Mouse (Mus musculus) heart, postnatal 4 days (tissue): ENCODE results near the gene Rptor. TPM values are rescaled to one million over a fixed set of nuclear protein-coding genes. Genes with fewer than 3 reads are reported as not detected.

Experiments used
- DNase-seq: peaks from one replicate; pipeline ENCODE4 v3.0.0; 2021
- total RNA-seq, 2 experiments: library from RNA; stranded (reverse); gene quantifications; 2 replicates each; pipeline ENCODE4 v1.2.3; 2021

The Rptor gene
- total RNA-seq, 2 experiments from 2014 or later: 44.2 to 45.6 TPM

DNA sequence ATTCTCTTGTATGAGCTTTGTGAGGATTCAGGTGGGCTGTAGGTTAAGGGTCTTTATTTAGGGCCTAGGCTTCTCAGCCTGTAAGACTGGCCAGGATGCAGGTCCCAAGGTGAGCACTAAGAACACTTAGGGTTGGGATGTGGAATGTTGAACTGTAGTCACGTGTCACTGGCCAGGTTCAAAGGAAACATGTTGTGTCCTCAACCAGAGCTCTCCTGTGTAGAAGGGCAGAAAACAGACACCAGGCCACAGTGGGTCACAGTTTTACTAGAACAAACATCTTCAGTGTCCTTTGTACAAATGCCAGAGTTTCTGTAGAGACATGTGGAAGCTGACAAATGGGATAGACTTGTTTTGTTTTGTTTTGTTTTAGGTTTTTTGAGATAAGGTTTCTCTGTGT, 138.7 kb downstream of the Rptor start:
- DNase-seq: no peak

DNA sequence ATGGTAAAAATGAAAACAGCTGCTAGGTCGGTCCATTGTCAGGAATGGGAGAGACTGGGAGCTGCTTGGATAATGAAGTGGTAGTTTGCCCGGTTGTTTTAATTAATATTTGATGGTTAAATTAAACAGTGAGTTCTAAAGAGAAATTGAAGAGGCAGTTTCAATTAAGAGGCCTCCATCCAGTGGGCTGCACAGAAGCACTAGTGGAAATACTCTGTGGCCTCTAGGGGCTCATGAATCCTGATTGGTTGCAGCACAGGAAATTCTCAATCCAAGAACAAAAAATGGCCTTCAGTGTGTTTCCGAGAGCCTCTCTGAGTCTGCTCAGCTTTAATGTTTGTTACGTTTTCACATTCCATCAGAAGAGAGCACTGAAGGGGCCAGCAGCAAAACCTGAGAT, 141.7 kb downstream of the Rptor start:
- DNase-seq: no peak

DNA sequence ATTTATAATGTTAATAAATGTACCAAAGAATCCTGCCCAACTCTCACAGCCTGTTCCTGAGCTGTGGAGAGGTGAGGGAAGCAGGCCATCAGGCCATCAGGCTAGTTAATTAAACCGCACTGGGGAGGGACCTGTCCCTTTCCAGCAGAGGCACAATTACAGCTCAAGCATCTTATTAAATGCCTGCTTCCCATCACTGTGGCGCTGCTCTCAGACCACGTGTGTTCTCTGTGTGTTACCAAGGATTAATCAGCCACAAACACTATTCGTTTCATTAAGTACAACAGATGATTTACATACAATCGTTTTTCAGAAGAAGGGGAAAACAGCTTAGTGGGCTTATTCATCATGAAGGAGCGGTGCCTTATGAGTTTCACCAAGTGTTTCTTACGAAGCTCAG, 142.6 kb downstream of the Rptor start:
- DNase-seq: no peak

DNA sequence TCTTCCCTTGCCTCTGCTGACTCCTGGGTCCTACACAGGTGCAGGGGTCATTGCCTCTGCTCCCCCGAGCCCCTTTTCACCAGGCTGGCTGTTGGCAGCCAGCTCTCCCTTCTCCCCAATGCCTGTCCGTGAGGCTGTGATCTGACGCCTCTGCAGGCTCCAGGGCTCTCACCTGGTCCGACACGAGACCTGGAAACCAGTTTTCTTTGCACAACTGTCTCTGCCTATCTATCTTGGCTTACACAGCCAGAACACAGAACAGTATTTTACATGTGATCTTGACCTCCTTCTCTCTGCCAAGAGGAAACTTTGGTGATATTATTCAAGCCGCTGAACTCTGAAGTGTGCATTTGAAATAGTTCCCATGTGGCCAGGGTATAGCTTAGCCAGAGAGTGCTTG, 151.8 kb downstream of the Rptor start:
- DNase-seq: no peak

DNA sequence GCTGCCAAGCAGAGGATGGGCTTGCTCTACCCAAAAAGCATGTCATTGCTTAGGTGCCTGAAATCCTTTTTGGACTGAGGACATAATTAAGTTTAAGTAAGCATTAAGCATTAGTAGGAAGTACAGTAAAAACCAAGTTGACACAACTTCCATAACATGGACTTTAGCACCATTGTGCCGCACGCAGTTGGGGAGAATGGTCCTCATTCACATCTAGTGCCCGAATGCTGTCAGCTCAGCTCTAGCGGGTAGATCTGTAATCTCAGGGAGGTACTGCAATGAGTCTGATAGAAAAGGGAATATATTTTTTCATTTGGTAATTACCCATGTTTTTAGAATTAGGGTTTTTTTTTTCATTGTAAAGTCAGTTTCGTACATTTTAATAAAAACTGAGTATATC, 155.5 kb downstream of the Rptor start:
- no peak for DNase-seq

DNA sequence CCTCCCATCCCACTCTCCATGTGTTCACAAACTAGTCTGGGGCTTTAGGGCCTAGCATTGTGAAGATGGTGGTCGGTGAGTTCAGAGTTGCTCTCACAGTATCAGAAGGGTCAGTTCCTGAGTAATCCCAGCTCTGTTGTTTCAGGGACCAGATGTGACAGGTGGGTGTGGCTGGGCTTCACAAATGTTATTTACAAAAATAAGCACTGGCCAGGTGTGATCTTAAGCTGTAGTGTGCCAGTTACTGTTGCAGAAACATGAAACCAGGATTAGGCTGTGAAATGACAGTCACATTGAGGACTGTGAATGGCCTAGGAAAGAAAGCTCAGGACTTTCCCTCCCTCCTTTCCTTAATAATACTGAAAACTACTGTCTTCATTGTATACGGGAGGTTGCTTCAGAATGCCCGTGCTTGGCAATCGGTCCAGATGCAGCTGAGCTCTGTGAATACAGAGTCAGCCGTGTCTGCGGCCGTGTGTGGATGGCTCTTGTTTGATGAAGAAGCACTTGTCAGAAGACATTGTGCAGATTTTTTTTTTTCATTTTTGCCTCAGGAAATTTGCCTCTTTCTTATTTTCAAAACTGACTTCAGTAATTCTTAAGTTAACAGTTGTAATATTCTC, 156.1 kb downstream of the Rptor start:
- DNase-seq: no peak

DNA sequence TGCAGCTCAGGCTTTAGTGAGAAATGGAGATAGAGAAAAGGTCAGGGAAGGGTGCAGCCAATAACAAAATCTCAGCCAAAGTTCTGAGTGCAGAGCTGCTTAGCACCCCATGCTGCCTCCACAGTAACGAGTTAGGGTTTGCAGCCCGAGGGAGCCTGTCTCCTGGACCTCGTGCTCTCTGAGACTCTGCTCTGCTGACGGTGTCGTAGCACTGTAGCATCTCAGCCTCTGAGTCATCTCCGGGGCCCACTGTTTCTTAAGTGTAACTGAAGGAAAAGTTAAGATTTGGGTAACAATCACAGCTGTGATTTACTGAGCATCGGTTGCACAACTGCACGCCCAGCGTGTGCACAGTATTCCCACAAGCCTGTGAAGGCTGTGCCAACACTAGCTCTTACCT, 160.2 kb downstream of the Rptor start:
- DNase-seq: no peak

DNA sequence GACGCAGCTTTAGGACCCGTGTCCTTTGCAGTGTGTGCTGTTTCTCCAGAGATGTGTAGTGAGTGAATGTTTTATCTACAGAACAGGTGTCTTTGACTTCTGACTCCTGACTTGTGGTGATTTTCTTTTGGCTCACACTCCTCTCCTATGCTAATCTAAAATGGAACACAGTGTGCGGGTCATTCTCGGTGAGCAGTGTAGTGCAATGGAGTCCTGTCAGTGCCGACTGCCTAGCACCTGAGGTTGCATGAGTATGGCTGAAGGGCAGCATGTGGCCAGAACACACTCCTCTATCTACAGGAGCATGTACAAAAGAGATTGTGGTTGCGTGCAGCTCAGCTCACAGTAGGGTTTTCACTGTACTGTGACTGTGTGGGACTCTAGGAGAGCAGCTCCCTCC, 163.3 kb downstream of the Rptor start:
- DNase-seq: no peak

DNA sequence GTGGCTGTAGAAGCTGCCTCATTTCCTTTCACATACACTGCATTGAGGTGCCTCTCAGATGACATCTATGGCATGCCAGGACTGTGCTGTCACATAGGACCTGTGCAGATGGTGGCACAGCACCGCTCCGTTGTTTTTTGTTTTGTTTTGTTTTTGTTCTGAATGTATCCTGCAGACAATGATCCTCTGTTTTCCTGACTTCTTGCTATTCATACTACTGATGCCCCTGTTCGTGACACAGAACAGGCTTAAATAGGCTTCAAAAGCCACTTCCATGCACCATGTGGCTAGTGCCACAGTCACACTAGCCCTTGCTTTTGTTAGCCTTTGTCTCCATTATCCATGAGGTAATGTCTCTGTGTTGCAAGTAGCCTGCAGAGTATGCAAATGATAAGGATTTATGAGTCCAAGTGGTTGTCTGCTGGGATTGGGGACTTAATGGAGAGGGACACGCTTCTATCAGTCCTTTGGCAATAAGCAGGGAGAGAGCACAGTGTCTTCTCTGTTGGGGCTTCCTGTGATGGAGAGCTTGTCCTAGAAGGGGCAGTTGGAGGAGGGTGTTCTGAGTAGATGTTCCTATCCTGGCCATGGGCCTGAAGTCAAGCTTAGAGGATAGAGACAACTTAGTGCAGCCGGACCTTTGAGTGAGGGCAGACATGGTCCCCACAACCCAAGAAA, 164.2 kb downstream of the Rptor start:
- no peak for DNase-seq

DNA sequence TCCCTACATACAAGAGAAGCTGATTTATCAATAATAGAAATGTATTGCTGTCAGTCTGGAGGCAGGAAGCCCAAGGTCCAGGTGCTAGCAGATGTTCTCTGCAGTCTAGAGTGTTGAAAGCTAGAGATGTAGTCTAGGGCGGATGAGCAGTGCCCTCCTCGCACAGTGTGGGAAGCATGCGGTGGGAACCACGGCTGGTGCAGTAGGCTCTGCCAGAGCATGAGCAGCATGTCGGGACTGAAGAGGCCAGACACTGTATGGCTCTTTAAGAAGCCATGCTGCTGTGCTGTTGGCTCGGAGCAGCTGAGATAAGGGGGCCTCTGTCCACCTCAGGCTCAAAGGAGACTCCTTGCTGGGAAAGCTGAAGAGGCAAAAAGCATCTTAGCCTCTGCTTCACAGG, 164.8 kb downstream of the Rptor start:
- DNase-seq: no peak

DNA sequence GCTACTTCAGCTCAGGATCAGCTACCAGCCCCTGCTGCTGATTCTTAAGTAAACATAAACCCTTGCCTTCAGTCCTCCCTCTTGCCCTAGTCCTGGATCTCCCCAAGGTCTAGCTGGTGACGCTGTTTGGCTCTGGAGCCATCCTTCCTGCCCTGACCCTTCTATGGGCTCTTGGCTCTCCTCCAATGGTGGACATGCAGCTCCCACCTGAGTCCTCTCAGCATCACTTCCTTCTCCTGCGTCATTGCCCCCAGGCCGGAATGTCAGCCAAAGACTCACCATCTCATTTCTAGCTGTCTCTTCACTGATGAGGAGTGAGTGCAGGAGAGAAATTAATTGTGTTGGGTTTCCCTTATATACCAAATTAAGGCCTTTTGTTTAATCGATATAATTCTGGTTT, 165.8 kb downstream of the Rptor start:
- DNase-seq: no peak

DNA sequence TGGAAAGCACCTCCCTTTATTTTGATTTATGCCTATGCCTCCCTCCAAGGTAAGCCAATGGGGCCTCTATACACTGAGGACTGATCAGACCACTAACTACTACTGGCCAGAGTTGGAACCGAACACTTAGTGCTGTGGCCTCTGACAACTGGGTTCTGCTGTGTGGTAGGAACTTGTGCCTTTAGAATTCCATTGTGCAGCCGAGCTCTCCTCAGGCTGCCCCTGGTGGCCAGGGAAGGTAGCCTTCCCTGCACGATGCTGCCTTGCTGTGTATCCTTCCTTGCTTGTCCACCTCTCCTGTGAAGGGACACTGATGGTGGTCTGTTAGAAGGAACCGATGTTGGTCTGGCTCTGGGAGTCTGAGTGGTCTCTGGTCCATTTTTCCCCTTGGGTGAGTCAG, 167.0 kb downstream of the Rptor start:
- no peak for DNase-seq

DNA sequence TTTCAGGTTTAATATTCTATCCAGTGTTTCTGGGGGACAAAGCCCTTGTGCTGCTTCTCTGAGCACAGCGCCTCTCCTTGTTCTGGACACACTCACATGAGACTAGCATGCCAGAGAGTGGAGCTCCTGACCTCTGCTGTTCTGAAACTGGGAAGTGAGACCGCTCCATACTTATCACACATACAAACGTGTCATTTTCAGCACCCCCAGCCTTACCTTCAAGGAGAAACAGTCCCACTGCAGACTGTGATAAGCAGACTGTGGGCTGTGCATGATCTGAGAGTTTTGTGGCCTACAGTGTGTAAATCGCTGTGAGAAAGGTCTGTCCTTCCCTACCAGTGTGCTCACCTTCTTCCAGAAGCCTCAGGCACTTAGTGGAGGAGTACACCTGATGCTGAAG, 168.3 kb downstream of the Rptor start:
- no peak for DNase-seq

DNA sequence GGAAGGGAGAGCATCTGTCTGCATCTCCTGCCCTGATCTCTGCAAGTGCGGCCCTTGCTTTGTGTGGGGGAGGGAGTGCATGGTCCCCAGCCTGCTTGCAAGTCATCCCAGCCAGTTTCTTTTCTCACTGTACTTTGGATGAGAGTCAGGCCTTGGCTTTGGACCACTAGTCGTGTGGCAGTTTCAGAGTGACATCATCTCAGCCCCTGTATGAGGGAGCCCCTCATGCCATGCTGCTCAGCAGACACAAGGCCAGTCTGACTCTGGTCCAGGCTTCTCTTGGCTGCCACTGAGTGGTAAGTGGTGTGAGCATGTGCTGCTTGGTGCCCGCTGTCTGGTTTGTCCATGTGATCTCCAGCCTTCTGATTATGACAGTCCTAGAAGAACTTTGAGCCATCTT, 170.2 kb downstream of the Rptor start:
- DNase-seq: peak; percentile 33

DNA sequence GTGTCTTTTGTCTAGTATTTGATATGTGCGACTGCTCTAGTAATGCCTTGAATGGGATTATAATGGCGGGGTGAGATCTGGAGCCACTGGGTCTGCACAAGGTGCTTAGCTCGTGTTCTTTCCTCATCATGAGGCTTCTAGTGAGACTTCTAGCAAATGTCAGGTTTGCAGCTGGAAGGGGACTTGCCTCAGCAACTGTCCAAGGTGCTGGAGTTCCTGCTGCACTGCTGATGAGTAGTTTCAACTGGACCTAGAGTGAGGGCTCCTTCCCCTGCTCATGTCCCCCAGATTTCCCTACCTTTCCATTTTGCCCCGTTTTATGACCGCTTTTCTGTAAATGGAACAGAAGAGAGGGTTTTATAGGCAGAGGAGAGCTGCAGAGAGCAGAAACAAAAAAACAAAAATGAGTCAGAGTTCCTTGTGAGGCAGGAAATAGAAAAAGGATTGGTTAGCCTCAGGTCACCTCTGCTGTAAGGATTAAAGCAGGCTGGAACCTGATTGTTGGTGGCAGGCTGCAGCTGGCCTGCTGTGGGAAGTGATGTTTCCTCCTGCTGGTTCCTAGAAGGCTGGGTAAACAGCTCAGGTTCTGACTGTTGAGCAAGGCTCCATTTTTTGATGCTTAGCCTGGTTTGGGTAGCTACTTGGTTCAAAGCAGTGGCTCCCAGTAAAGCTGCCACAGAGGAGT, 172.5 kb downstream of the Rptor start:
- DNase-seq: no peak

DNA sequence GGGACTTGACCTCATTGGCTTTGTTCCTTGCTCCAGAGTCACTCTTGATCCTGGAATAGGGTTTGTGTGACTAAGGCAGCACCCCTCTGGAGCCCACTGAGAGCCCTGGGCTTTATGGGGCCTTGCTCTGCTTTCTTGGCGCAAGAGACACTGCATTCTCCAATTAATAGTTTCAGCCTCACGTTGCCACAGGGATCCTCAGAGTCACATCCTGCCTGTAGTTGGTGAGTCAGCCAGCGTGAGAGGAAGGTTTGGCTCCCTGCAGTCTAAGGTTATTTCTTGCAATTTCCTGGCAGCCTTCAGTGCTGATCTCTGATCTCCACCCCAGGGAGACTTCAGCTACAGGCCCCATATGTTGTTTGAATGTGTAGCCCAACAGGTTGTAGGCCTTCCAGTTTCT, 174.5 kb downstream of the Rptor start:
- DNase-seq: no peak

DNA sequence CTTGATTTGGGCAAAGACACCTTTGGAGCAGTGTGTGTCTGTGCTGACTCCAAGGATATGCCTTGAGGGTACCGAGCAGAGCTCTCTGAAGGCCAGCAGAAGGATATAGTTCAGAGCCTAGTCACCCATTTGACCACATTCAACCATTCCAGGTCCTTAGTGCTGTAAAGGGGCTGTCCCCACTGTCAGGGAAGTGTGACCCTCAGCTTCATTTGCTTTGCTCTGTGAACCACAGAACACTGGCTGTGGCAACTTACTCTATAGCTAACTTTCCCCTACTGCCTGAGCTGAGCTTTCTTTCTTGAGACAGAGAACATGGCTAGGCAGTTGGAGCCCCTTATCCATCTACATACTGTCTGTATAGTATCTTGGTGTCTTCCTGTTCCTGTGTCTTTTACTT, 175.2 kb downstream of the Rptor start:
- DNase-seq: no peak

DNA sequence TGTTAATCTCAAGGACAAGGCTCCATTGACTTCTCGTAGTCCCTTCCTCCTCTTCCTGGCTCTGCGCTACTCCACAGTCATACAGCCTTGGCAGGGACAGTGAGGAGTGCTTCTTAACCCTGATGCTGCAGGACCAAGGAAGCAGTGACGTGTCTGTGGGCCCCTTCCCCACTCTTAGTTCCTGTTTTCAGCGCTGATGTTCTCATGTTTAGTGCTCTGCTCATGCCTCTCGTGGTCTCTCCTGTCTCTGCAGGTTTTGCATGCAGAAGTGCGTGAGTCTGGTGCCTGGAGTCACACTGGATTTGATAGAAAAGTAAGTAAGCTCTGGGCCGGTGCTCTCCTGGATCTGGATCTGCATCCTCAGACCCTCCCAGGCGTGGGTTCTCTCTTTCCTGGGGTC, 177.6 kb downstream of the Rptor start:
- DNase-seq: no peak

DNA sequence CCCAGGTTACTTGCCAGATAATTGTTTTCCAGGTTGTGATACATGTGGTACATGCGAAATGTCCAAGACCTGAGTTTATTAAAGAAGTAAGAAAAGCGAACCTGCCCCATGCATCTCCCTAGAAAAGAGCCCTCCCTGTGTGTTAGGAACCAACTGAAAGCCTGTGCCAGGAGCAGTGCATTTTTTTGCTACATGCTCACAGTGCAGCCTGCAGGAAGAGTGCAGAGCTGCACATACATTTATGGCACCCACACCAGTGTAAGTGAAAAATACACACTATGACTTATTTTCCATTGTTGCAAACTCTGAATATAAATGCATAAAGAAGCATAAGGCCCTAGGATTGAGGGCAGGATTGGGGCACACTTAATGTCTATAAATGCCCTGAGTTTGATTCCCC, 178.5 kb downstream of the Rptor start:
- no peak for DNase-seq

DNA sequence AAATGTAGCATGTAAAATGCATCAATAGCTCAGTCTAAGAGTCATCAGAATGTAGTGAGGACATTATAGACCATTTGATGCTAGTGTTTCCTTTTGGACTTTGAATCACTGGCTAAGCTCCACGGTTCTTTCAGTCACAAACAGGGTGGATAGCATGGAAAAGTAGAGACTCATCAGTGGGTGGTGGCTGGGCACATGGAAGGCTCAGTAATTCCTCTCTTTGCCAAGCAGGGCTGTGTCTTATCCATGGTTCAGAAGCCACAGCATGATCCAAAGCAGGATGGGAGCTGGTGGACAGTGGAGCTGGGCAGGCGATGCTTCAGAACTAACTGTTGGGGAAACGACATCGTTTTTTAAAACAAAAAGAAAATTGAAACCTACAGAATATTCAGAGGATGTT, 179.0 kb downstream of the Rptor start:
- no peak for DNase-seq

DNA sequence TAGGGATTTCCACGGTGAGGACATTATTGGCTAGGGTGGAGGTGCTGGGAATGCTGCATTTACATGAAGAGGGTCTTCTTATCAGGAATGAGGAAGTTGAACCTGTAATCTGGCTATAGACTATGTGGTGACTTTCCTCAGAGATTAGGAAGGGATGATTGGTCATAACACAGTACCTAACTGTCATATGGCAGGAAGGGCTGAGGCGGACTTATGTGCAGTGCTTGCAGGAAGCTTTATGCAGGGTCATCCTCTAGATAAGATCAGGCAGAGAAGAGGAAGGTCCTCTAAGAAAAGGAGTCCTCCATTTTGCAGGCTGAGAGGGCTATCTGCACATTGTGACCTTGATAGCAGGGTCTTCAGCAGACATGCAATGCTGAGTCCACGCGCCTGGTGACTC, 180.9 kb downstream of the Rptor start:
- no peak for DNase-seq

DNA sequence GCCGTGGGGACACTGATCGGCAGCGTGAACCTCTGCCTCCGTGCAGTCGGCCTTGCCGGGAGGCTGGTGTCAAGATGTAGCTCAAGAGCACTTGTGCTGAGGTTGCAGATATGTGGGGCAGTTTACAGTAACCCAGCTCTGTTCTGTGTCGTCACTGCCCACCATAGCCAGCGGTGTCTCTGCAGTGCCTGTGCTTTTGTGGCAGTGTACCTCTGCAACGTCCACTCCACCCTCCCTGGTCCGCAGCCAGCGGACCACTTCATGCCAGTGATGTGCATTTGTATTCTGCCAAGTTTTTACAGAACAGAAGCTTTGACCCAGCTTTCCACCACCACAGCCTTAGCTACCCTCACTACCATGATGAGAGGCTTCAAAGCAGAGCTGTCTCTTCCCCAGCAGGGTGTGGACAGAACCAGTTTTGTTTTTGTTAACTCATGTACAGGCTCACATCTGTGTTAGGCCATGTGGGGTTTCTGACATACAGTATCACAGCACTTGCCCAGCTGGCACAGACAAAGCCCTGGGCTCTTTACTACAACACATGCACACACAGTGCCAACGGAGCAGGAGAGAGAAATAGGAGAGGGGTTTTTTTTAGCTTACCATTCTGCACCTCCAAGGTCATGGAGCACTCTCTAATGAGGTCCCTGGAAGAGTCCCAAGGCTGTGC, 182.1 kb downstream of the Rptor start:
- DNase-seq: no peak

DNA sequence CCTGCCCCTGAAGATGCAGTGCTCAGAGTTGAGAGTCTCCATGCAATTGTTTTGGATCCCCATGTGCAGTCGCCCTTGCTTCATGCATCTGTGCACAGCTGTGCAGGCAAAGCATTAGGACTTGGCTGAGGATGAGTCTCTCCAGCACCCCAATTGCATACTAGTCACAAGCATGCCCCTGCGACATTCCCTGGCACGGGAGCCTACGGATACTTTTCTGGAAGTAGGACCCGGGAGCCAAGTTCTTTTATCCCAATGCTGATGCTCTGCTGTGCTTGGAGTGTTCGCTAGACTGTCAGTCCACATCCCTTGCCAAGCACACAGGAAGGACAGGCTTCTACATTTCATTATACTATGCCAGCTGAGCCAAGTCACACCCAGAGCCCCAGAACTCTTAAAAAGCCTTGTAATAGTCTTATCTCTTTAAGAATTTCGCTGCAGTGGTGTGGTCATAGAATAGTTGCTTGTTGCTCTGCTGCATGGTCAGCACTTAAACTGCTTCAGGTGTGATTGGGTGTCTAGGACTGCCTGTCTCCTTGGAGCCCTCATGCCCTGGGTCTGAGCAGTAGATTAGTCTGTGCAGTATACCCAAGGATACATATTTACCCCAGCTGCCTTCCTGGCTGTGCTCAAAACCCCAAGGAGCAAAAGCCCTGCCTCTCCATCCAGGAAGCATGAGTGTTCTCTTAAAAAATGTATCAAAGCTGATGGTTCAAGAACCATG, 183.1 kb downstream of the Rptor start:
- DNase-seq: no peak
